Mouse (Mus musculus) stomach, postnatal 0 days (tissue): ENCODE results near the gene Angpt4. TPM values are rescaled to one million over a fixed set of nuclear protein-coding genes. Genes with fewer than 3 reads are reported as not detected.

Source experiments
- ATAC-seq: fragments of 200-750 bp; cut with Nextera tagmentation; 2 replicates; pipeline ENCODE4 v1.8.0; 2017; ENCODE audit not compliant: low FRiP score, low TSS enrichment
- DNase-seq: peaks from one replicate; pipeline ENCODE4 v3.0.0-alpha.2; 2016; ENCODE audit warnings: low spot score
- H3K27ac ChIP-seq: fragments of 300-500 bp; sonication (generic); replicated peaks from 2 replicates; pipeline ENCODE4 v1.5.1; 2014; ENCODE audit warnings: mild to moderate bottlenecking, control low read depth
- H3K27me3 ChIP-seq: fragments of 300-500 bp; sonication (generic); 2 replicates; pipeline ENCODE4 v1.6.1; 2014; ENCODE audit warnings: low read length; ENCODE audit not compliant: control insufficient read depth, insufficient read depth
- H3K36me3 ChIP-seq: fragments of 300-500 bp; sonication (generic); 2 replicates; pipeline ENCODE4 v1.6.1; 2014; ENCODE audit warnings: low read length, mixed read lengths; ENCODE audit not compliant: control insufficient read depth, insufficient read depth
- H3K4me1 ChIP-seq: fragments of 300-500 bp; sonication (generic); replicated peaks from 2 replicates; pipeline ENCODE4 v1.6.1; 2014; ENCODE audit warnings: antibody characterized with exemption; ENCODE audit not compliant: control insufficient read depth, insufficient read depth
- H3K4me2 ChIP-seq: fragments of 300-500 bp; sonication (generic); replicated peaks from 2 replicates; pipeline ENCODE4 v1.6.1; 2014; ENCODE audit warnings: low read depth, mild to moderate bottlenecking, control low read depth, moderate library complexity
- H3K4me3 ChIP-seq: fragments of 300-500 bp; sonication (generic); 2 replicates; pipeline ENCODE4 v1.5.1; 2014; ENCODE audit warnings: low read depth, low read length, control low read depth
- H3K9ac ChIP-seq: fragments of 300-500 bp; sonication (generic); 2 replicates; pipeline ENCODE4 v1.6.1; 2014; ENCODE audit warnings: mild to moderate bottlenecking, low read length, control low read depth, mixed read lengths
- H3K9me3 ChIP-seq: fragments of 300-500 bp; sonication (generic); 2 replicates; pipeline ENCODE4 v1.6.1; 2016; ENCODE audit warnings: low read length; ENCODE audit not compliant: control insufficient read depth
- CTCF ChIP-seq: IDR thresholded peaks from 2 replicates; pipeline ENCODE4 v1.5.1; 2016; ENCODE audit warnings: antibody characterized with exemption, low read depth, mild to moderate bottlenecking, moderate library complexity
- EP300 ChIP-seq: optimal IDR thresholded peaks from 2 replicates; pipeline ENCODE3; 2016; ENCODE audit warnings: antibody characterized with exemption
- WGBS: fragments of 180-500 bp; shearing (Covaris S2); extraction: QIAGEN DNeasy Blood & Tissue Kit; methylation state at CpG from one replicate; pipeline ENCODE4 v1.1.7; 2014; 5-methylcytosine and 5-hydroxymethylcytosine counted together
- polyA plus RNA-seq: library from polyadenylated mRNA; unstranded; fragments of >200 nt; fragmentation: Nextera tagmentation; extraction: Ambion mirVana; gene quantifications from 2 replicates; pipeline ENCODE4 v1.2.1, GENCODE M21; 2015

Angpt4 gene
- polyA plus RNA-seq, 1 experiment from 2014 or later, result 0.42 TPM

DNA sequence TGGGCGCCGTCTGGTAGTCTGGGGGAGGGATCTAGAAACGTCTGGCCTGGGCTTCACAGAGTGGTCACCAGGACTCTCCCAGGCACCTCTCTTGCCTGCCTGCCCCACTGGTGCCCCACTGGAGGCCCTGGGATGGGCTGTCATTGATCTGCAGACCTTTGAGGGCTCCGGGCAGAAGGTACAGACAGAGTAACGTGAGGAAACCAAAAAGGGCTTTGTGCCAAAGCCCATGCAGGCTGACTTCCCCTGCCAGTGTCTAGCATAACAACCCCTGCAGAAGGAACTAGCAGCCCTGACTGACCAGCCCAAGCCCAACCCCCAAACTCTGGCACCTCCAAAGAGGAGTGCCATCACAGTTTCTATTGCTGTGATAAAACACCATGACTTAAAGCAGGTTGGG lies 15.1 kb upstream of the Angpt4 start:
- 77% methylated on average over 5 of the region's 5 CpGs for WGBS

DNA sequence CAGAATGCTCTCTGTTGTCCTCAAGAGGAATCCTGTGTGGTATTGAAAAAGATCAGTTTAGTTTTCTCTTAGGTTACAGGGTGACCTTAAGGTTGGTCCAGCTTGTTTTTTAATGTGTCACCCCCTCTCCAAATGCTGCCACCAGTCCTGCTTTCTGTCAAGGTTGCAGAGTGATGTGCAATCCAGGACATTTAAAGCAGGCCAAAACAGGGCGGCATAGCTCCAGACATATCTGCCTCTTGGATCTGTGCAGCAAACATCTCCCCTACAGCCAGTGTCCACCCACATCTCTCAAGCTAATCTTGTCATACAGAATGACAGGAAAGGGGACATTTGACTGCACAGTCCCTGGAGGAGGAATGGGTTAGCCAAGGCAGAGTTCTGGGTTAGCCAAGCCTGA lies 12.9 kb upstream of the Angpt4 start:
- Histone ChIP-seq H3K36me3 (no peaks in the 10 kb centered on the region), H3K4me3 (no peak overlapping the region), H3K27me3 (no peaks in the 10 kb centered on the region), H3K27ac (no peak overlapping the region), H3K9ac (no peak overlapping the region), H3K9me3 (no peaks in the 10 kb centered on the region), H3K4me2 (no peak overlapping the region), H3K4me1 (no peaks in the 10 kb centered on the region)
- TF ChIP-seq CTCF (no peak), EP300 (no peak)
- DNase-seq, result no peak
- 68% methylated on average over 1 of the region's 1 CpGs for WGBS
- no peak for ATAC-seq

More for the DNA sequence above, 15.1 kb upstream of the Angpt4 start:
- H3K27ac ChIP-seq, result no peak overlapping the region
- no peak for ATAC-seq
- no peaks in the 10 kb centered on the region for H3K9me3 ChIP-seq
- no peak overlapping the region for H3K4me2 ChIP-seq
- H3K9ac ChIP-seq, result no peak overlapping the region
- TF ChIP-seq EP300 (no peak), CTCF (no peak)
- no peak for DNase-seq
- H3K27me3 ChIP-seq, result no peaks in the 10 kb centered on the region
- no peaks in the 10 kb centered on the region for H3K4me1 ChIP-seq
- no peak overlapping the region for H3K4me3 ChIP-seq
- no peaks in the 10 kb centered on the region for H3K36me3 ChIP-seq

DNA sequence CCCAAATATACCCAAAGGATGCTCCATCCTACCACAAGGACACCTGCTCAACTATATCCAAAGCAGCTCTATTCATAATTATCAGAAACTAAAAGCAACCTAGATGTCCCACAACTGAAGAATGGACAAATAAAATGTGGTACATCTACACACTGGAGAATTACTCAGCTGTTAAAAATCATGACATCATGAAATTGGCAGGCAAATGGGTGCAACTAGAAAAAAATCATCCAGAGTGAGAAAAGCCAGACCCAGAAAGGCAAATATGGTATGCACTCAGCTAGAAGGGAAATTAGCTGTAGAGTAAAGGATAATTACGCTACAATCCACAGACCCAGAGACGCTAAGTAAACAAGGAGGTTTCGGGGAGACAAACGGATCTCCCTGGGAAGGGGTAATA lies 10.2 kb upstream of the Angpt4 start:
- no peak for TF ChIP-seq EP300
- TF ChIP-seq CTCF, result no peak
- no peaks in the 10 kb centered on the region for H3K9me3 ChIP-seq
- H3K9ac ChIP-seq, result no peak overlapping the region
- no peak overlapping the region for H3K27ac ChIP-seq
- no peak overlapping the region for H3K4me2 ChIP-seq
- DNase-seq (no peak), ATAC-seq (no peak)
- WGBS, result 26% methylated on average over 4 of the region's 4 CpGs
- H3K27me3 ChIP-seq, result no peaks in the 10 kb centered on the region
- H3K36me3 ChIP-seq, result no peaks in the 10 kb centered on the region
- H3K4me3 ChIP-seq, result no peak overlapping the region
- no peaks in the 10 kb centered on the region for H3K4me1 ChIP-seq

DNA sequence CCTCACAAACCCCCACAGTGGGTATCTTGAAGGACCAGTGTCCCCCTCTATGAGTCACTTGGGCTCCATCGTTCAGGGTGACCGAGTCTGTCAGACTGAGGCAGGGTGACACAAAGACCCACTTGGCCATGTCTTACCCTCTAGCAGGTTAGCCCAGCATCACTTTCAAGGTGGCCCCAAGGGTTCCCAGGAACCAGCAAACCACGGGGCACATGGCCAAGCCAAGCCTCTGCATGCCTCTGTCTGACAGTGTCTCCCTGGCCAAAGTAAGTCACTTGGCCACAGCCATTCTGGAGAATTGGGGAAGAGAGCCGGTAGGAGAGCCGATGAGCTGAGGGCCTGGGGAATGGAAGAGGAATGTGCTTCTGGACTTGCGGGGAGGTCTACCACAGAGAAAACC lies 7.7 kb upstream of the Angpt4 start:
- H3K4me3 ChIP-seq, result no peak overlapping the region
- DNase-seq (no peak), ATAC-seq (no peak)
- H3K27ac ChIP-seq, result no peak overlapping the region
- no peaks in the 10 kb centered on the region for H3K27me3 ChIP-seq
- H3K9me3 ChIP-seq, result no peaks in the 10 kb centered on the region
- H3K4me2 ChIP-seq, result no peak overlapping the region
- H3K9ac ChIP-seq, result no peak overlapping the region
- H3K4me1 ChIP-seq, result no peaks in the 10 kb centered on the region
- WGBS, result 89% methylated on average over 6 of the region's 6 CpGs
- TF ChIP-seq EP300, result no peak
- no peak for TF ChIP-seq CTCF
- no peaks in the 10 kb centered on the region for H3K36me3 ChIP-seq

DNA sequence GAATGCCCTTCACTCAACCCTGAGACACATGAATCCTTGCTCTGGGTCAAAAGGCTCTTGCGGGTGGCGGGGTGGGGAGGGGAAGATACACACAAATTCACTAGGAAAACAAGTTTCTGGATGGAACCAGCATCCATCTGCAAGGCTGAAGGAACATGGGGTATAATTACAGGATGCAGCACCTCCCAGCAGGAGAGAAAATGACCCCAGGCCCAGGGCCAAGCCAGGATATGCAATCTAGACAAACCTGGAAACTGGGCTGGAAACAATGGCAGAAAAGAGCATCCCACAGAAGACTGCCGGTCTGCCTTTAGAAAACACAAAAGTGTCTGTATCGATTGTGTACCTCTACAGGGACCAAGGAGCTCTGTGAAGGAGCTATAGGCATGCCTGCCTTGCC lies 7.1 kb upstream of the Angpt4 start:
- Histone ChIP-seq H3K36me3 (no peaks in the 10 kb centered on the region), H3K4me3 (no peak overlapping the region), H3K4me2 (no peak overlapping the region), H3K27ac (no peak overlapping the region), H3K9ac (no peak overlapping the region), H3K9me3 (no peaks in the 10 kb centered on the region), H3K4me1 (no peaks in the 10 kb centered on the region), H3K27me3 (no peaks in the 10 kb centered on the region)
- 63% methylated on average over 4 of the region's 4 CpGs for WGBS
- ATAC-seq, result no peak
- DNase-seq, result no peak
- TF ChIP-seq EP300, result no peak
- TF ChIP-seq CTCF, result no peak

DNA sequence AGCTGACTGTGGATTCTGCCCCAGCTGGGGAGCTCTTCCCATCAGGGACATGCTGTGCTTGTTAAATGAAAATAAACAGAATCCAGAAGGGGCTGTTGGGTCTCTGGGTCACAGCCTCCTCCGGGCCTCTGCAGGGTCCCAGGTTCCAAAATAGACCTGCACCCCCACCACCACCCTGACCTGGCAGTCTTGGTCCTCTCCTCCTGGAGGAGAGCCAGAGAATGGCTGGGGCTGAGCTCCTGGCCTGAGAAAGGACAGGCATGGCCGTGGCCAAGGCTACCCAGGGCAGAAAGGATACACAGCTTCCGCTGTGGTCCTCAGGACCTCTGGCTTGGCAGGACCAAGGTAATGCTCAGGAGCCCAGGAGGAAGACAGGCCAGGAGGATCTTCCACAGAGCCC lies 6.4 kb upstream of the Angpt4 start:
- Histone ChIP-seq H3K27me3 (no peaks in the 10 kb centered on the region), H3K27ac (no peak overlapping the region), H3K4me1 (no peaks in the 10 kb centered on the region), H3K4me3 (no peak overlapping the region), H3K36me3 (no peaks in the 10 kb centered on the region), H3K9me3 (no peaks in the 10 kb centered on the region), H3K9ac (no peak overlapping the region), H3K4me2 (no peak overlapping the region)
- no peak for TF ChIP-seq CTCF
- TF ChIP-seq EP300, result no peak
- ATAC-seq (no peak), DNase-seq (no peak)
- WGBS, result 44% methylated on average over 3 of the region's 3 CpGs
